Mouse (Mus musculus) urinary bladder, adult 2 months (tissue): ENCODE measurements around the gene G6pc. TPM values are rescaled to one million over a fixed set of nuclear protein-coding genes. Genes with fewer than 3 reads are reported as not detected.

Source experiments
- polyA plus RNA-seq: library from polyadenylated mRNA; depleted of rRNA; stranded (reverse); fragments of >200 nt; gene quantifications from 2 replicates; pipeline ENCODE4 v1.2.3, GENCODE M21; 2012; rRNA removed

G6pc gene
- polyA plus RNA-seq, 1 experiment, result not detected

Other genes starting within 250 kb of the G6pc start
- 66.2 and 67.3 TPM in 2 replicates for gene Retreg3, start 247.7 kb upstream of the G6pc start, polyA plus RNA-seq
- gene Tubg1, start 247.6 kb upstream of the G6pc start, polyA plus RNA-seq, result 4.3 and 11.0 TPM in 2 replicates
- 3.3 and 5.0 TPM in 2 replicates for gene Tubg2, start 211.7 kb upstream of the G6pc start, polyA plus RNA-seq
- 4.2 and 5.8 TPM in 2 replicates for gene Cntnap1, start 197.0 kb upstream of the G6pc start, polyA plus RNA-seq
- 33.9 and 35.6 TPM in 2 replicates for gene Plekhh3, start 196.2 kb upstream of the G6pc start, polyA plus RNA-seq
- 0.19 and 0.21 TPM in 2 replicates for gene Ccr10, start 192.1 kb upstream of the G6pc start, polyA plus RNA-seq
- 45.0 and 45.7 TPM in 2 replicates for gene Ezh1, start 141.1 kb upstream of the G6pc start, polyA plus RNA-seq
- 79.5 and 82.0 TPM in 2 replicates for gene Ramp2, start 121.5 kb upstream of the G6pc start, polyA plus RNA-seq
- 73.3 and 91.1 TPM in 2 replicates for gene Vps25, start 113.9 kb upstream of the G6pc start, polyA plus RNA-seq
- gene Wnk4, start 107.0 kb upstream of the G6pc start, polyA plus RNA-seq, result 7.4 and 10.6 TPM in 2 replicates
- 1.4 and 1.5 TPM in 2 replicates for gene Cntd1, start 88.5 kb upstream of the G6pc start, polyA plus RNA-seq
- 155 and 156 TPM in 2 replicates for gene Coa3, start 88.4 kb upstream of the G6pc start, polyA plus RNA-seq
- 147 and 154 TPM in 2 replicates for gene Becn1, start 65.3 kb upstream of the G6pc start, polyA plus RNA-seq
- gene Psme3, start 51.3 kb upstream of the G6pc start, polyA plus RNA-seq, result 60.6 and 68.7 TPM in 2 replicates
- gene Aoc2, start 42.5 kb upstream of the G6pc start, polyA plus RNA-seq, result 3.8 and 4.8 TPM in 2 replicates
- gene Aoc3, start 37.0 kb upstream of the G6pc start, polyA plus RNA-seq, result 59.2 and 75.5 TPM in 2 replicates
- 26.1 and 27.7 TPM in 2 replicates for gene Aarsd1, start 50.1 kb downstream of the G6pc start, polyA plus RNA-seq
- gene Gm27029, start 57.2 kb downstream of the G6pc start, polyA plus RNA-seq, result 0.95 and 1.0 TPM in 2 replicates
- gene Rundc1, start 57.5 kb downstream of the G6pc start, polyA plus RNA-seq, result 22.1 and 22.9 TPM in 2 replicates
- 21.1 and 28.2 TPM in 2 replicates for gene Ptges3l, start 57.8 kb downstream of the G6pc start, polyA plus RNA-seq
- gene Rpl27, start 74.7 kb downstream of the G6pc start, polyA plus RNA-seq, result 932 and 1,046 TPM in 2 replicates
- gene Ifi35, start 80.8 kb downstream of the G6pc start, polyA plus RNA-seq, result 66.6 and 79.9 TPM in 2 replicates
- gene Rnd2, start 97.4 kb downstream of the G6pc start, polyA plus RNA-seq, result 19.2 TPM in 2 replicates
- gene Vat1, start 98.7 kb downstream of the G6pc start, polyA plus RNA-seq, result 172 and 197 TPM in 2 replicates
- 0.43 and 0.59 TPM in 2 replicates for gene Brca1, start 184.4 kb downstream of the G6pc start, polyA plus RNA-seq
- 85.6 and 91.1 TPM in 2 replicates for gene Nbr1, start 184.6 kb downstream of the G6pc start, polyA plus RNA-seq
- gene Tmem106a, start 214.7 kb downstream of the G6pc start, polyA plus RNA-seq, result 31.8 and 34.3 TPM in 2 replicates
- not detected in 2 replicates for gene Gm11634, start 231.7 kb downstream of the G6pc start, polyA plus RNA-seq